Mouse (Mus musculus) urinary bladder, postnatal 36 days (tissue): ENCODE results near the gene Sema3g.
A peak's percentile ranks its signal among the peaks of the same experiment; 100 is the strongest.

ENCODE experiments used
- DNase-seq, 2 experiments: peaks; one replicate each; pipeline ENCODE4 v3.0.0; 2022; ENCODE audit warnings: low spot score in 2 of 2, mixed read lengths in 1 of 2

The Sema3g gene

DNA sequence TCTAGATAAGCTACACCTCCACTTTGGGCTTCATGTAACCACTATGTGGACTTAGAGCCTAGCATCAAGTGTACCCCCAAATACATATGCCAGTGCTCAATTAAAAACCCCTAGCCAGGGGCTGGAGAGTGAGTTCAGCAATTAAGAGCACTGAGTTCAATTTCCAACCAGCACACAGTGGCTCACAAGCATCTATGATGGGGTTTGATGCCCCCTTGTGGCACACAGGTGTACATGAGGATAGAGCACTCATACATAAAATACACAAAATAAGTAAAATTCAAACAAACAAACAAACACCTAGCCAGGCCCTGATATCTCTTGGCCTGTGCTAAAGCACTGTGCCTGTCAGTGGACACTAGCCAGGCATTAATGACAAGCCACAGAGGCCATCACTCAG, 21.7 kb upstream of the Sema3g start:
- DNase-seq, result no peak

DNA sequence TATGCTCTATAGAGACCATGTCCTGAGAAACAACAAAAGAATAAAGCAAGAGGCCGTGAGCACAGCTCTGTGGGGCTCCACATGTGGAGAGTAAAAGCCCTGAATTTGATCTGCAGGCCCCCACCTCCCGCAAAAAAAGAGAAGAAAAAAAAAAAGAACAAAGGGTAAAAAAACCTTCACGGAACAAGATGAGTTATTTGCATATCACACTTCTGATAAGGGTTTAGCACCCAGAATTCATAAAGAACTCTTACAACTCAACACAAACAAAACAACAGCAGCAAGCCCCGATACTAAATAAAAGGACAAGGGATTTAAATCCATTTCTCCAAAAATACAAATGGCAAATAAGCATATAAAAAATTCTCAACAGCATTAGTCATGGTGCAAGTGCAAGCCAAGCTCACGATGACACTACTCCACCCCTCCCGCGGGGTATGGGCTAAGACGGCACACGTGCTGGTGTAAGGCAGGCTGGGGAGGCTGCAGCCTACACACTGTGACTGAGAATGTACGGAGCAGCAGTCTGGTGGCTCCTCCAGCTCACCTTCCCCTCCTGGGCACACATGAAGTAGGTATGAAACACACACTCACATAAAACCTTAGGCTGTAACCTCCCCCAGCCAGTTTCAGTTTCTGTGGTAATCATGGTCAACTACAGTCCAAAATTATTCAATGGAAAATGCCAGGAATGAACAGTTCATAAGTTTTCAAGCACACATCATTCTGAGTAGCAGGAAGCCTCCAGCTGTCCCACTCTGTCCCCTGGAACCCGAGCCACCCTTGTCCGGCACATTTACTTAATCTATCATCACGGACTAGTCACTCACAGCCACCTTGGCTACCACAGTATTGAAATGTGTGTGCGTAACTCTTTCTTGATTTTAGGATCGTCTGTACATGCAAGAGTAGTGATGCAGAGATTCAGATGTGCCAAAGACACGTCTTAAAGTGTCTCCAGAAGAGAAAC, 19.8 kb upstream of the Sema3g start:
- DNase-seq, result peak; percentile 33 to 63

DNA sequence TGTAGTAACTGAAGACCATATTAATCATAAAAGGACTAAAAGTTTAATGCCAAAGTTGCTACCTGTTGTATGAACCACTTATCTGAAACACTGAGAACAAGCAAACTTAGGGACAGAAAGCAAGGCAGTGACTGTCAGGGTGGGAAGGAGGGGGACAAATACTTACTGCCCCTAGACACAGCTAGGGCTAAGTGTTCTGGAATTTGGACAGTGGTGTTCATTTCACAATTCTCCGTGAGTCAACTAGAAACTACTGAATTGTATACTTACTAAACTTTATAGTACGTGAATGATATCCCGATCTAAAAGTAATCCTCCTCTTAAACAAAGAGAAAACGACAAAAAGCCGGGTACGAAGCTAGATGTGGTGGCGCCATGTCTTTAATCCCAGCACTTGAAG, 18.1 kb upstream of the Sema3g start:
- no peak for DNase-seq

DNA sequence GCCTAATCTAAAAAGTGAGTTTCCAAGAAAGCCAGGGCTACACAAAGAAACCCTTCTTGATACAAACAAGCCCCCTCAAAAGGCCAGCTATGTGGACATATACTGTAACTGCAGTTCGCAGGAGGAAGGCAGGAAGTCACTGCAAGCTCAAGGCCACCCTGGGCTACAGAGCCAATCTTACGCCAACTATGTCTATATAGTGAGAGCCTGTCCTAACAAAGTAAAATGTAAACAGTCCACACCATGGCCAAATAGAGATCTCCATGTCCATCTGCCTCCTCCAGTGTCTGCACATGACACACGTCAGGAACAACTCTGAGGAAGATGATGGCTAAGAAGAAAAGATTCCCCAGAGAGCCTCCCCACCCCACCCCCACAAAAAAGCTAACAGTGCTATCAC, 17.6 kb upstream of the Sema3g start:
- no peak for DNase-seq

DNA sequence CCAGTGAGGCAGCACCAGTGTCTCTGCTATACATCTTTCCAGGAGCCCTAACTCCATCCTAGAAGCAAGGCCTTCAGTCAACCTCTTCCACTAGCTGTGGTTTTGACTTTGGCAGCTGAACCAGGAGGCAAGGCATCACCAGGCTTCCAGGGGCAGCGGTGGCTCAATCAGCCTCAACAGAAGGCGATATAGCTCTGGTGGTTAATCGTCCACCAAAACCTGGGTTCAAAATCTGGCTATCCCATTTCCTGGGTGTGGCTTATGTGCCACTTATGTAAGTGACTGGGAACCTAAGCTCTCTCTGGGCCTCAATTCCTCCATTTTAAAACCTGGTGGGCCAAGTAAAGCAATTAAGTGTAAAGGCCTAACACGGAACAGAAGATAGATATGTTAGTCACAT, 12.8 kb upstream of the Sema3g start:
- no peak for DNase-seq

DNA sequence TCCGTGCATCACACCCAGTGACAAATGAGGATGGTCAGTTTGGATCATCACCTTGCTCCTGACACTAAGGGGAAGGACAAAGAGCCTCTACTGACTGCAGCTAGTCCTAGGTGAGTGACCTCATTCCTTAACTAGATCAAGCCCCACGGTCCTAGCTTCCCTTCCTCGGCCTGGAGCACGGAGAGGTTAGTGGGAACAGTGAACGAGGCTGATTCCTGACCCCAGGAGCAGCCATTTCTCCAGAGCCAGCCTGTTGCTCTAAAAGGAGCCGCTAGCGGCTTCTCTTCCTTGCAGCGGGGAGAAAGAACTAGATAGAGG, 12.5 kb upstream of the Sema3g start:
- no peak for DNase-seq

DNA sequence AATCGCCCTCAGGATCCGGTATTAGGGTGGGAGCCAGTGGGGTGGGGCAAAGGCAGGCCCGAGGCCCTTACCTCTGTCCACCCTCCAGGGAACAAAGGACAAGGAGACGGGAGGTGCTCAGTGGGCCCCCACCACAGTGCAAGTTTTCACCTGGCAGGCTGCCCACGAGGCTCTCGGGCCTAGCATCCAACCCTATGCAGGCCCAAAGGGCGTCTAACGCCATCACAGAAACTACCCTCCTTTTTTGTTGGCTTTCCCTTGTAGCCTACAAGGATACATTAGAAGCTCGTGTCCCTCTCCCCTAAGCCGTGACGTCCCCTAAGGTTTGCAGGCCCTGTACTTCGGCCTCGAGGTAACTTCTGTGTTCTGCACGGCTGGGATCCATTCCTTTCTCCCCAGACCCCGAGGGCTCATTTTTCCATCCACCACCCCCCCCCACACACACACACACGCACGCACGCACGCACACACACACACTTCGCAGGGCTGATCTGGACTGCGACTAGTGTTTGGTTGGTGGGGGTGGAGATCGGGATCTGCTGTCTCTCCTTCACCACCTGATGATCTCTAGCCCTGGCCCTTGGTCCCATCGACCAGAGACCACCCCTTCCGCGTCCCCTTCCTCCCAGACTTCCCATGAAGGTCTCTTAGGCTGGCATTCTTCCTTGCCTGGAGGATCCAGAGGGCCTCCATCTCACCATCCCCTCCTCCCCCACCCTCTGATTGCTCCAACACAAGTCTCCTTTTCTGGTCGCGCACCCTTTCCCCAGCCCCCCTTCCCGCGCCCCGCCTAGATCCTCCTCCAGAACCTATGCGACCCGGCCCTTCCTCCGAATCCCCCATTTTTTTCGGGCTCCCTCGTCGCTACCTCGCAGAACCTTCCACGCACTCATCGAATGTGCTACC, 11.8 kb upstream of the Sema3g start:
- peak in 1 of 2 experiments; percentile 40 for DNase-seq

DNA sequence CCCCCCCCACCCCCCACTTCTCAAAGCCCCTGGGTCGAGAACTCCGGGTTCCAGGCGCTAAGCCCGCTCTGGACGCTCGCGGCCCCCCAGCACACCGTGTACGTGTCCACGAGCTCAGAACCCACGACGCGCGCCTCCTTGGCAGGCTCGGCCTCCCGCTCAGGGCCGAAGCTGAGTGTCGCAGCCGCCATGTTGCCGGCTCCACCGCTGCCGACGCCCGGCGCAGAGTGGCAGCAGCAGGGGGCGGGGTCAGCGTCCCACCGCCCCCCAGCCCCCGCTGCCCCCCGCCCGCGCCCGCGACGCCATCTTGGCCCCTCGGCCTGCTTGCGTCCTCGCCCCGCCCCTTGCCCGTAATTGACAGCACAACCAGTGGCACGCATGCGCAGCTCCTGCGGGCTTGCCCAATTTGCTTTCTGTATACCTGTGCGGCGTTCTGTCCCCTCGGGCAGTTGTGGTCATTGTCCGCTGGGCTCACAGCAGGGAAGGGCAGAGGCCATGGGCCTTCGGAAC, 11.1 kb upstream of the Sema3g start:
- peak; percentile 88 to 95 for DNase-seq

DNA sequence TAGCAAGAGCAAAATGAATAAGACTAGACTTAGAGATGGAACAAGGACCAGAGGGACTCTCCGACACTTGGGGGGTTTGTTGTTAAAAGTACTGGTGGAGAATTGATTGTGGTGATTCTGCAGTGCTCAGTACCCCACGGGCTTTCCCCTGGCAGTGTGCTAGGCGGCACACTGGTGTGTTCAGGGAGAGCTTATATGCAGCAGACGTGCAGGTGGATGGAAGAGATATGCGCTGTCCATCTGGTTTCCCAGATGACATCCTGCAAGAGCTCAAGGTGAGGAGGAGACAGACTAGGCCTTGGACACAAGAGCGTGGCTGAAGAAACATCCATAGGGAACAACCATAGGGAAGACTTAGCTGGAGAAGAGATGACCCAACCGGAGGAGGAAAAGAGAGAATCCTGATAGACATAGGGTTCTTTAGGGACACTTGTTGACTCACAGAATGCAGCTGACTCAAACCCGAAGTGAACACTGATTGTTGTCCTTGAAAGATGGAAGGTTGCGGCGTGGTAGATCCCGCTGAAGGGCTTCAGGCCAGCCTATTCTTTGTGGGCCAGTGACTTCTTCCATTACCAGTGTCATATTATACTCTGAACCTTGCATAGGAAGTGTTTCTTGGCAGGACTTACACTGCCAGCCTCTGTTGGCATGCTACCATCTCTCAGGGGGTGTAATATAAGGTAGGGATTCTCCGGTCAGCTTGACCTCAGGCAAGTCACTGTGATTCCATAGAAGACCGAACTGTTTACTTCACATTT, 10.4 kb upstream of the Sema3g start:
- DNase-seq, result no peak

DNA sequence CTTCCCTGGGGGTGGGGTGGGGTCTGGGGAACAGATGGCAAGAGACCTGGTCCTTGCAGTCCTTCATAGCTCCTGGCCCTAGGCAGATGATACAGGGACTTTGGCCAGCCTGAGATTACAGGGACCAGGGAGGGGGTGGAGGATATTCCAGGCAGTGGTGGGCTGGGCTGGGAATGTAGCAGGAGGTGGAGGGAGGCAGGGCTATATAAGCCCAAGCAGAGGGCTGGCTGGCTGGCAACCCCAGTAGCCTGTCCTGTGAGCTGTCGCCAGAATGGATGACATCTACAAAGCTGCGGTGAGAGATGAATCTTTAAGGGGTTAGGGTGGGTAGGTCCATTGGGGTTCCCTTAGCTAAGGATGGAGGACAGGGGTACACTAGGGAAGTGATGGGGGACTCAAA, 9.6 kb upstream of the Sema3g start, which contains the start of gene Tnnc1:
Gene Tnnc1, plus strand, starts transcription at position 229 of the 400 bp plus-strand sequence.
- no peak for DNase-seq

DNA sequence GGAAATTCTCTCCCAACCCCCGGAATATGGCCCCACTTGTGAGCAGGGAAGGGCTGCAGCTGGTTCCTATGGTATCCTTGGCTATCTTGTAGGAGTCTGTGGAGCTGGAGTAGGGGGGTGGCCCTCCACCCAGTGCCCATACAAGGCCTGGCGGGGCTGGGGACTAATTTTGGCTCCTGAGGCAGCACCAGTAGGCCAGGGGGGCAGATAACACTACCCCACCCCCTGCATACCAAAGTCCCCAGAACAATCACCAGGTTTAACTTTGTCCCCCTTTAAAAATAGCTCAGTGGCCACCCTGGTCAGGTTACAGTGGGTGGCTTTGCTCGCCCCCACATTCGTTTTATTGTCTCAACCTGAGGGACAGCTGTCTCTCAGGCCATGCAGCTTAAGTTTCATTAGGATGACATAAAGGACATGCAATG, 8.5 kb upstream of the Sema3g start:
- no peak for DNase-seq

DNA sequence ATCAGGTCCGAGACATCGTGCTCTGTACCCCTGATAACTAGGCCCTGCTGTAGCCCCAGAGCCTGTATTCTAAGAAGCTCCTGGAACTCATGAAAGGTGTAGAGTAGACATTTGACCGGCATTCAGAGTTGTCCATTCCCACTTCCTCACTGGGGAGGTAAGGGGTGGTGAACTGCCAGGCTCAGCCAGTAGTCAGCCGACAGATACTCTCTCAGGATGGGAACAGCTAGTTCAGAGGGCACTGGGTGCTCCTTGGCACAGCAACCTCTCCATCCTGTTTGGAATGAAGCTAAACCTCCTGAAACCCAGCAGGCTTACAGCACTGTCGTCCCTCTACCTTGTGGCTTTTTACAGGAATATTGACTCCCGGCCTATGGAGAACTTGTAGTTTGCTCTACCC, 5.8 kb upstream of the Sema3g start:
- no peak for DNase-seq

DNA sequence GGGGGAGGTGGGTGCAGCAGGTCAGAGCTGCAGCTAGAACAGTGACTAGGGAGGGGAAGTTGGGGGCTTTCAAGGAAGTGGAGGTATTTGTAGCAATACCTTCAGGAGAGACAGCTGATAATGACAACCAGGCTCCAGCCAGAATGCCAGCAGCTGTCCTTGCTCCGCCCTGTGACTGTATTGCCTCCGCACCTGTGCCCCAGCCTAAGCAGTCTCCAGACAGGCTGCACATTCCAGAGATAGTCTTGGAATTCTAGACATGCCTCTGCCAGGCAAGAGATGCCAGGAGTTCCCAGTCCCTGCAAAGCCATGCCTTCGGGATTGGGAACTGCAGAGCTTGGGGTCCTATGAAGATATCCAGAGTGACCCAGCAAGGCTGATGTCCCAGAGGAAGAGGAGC, 5.2 kb upstream of the Sema3g start:
- DNase-seq, result no peak

DNA sequence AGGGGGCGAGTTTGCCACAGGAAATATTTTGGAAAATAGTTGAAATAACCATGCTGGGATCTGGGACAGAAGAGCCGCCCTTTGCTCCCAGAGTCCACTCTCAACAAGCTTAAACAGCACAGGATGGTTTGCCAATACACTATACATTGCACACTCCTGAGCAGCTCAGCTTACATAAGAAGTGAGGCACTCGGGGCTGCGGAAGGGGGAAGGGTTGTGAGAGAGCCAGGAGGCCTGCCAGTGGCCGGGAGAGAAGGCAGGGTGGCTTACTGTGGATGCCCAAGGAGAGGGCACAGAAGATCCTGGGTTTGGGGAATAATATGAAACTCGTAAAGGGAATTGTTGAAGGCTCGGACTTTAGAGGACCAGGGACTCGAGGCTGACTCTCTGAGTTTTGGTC, 3.8 kb upstream of the Sema3g start:
- no peak for DNase-seq

DNA sequence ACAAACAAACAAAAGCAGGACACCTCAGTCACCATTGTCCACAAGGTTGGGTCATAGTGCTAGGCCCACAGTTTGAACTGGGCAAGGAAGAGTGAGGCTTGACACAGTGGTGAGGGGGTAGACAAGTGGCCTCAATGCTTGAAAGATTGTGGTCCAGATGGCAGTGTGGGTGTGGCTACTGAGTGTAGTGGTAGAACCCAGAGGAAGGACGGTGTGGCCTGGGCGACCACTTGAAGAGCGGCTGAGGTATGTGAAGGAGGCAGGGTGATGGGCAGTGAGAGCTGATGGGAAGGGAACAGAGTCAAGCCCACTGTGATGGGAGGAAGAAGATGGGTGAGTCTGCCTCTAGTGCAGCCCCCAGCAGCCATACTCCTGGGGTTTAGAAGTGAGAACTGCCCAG, 3.0 kb upstream of the Sema3g start:
- DNase-seq, result no peak

DNA sequence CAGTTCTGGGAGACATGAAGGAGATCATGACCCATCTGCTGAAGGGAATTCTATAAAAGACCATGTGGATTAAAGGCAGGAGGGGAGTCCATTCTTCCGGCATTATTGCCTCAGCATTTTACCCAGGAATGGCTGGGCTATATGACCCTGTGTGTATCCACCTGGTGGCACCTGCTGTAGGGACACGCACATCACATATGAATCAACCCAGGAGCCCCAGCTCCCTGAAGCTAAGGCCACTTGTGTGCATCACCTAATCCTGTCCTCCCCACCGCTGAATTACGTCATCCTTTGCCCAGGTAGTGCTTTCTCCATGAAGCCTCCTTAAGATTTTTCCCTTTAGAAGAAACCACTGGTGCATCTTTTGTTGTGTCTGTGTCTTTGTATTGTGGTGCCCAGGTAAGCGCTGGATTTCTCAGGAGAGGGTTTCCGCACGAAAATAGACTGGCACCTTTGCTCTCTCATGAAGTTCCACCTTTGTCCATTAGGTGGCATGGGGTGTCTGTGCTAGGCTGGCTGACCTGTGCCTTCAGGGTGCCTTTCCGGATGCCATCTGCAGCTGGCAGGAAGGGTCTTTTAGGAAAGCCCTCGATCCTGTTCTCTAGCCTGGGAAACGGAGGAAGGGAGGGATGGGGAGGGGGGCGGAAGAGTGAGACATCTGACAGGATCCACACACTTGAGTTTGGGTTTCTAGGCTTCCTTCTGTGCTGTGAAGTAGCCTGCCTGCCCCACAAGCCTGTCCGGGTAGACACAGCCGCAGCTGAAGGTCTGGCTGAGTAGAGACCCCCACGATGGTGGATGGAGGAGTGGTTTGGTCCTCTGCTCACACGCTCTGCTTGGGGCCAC, 2.3 kb upstream of the Sema3g start:
- peak in 1 of 2 experiments; percentile 51 for DNase-seq

DNA sequence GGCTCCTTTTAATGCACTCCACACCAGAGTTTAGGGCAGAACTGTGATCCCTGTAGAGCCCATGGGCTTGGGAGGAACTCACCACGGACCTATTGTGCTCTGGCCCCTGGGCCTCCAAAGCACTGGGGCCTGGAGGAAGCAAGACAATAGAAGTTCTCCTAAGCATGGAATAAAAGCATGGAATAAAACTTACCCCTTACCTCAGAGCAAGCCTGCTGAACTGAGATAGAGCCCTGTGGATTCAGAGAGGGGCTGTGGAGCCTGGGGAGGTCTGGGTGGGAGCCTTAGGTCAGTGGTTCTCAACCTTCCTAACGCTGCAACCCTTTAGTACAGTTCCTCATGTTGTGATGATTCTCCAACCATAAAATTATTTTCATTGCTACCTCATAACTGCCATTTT, 814 bp upstream of the Sema3g start, which contains the start of gene Nisch:
Gene Nisch, minus strand, starts transcription at position 101 of the 400 bp plus-strand sequence.
- DNase-seq, result no peak

DNA sequence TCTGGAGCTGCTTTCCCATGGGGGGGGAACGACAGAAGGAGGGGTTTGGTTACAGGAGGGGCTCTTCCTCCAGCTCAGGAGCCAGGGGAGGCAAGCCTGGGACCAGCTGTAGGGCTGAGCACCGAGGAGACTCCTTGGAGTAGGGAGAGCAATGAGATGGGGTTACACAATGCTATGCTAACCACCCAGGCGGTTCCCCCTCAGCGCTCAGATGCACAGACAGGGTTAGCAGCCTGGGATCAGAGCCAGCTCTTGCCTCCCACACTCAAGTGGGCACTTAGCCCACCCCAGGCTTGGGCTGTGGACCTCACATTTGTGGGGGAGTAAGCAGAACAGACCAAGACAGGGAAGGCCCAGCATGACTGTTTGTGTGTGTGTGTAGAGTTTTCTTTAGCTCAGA, 9.3 kb downstream of the Sema3g start:
- peak in 1 of 2 experiments; percentile 64 for DNase-seq

DNA sequence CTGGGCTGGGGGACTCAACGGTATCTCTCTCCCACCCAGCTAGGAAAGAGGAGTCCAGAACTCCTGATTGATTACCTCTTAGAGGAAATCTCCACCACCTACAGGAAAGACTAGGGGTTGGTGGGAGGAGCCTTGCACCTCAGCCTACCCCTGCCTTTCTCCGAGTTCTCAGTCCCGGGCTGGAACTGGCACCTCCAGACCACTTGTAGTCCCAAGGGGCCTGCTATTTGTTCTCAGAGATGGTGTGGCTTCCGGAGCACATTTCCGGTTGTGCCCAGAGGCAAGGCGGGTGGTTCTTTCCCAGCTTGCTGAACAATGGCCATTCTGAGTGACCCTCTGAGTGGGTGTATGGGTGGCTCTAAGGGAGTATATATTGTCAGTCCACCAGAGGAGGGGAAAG, 10.6 kb downstream of the Sema3g start:
- no peak for DNase-seq

DNA sequence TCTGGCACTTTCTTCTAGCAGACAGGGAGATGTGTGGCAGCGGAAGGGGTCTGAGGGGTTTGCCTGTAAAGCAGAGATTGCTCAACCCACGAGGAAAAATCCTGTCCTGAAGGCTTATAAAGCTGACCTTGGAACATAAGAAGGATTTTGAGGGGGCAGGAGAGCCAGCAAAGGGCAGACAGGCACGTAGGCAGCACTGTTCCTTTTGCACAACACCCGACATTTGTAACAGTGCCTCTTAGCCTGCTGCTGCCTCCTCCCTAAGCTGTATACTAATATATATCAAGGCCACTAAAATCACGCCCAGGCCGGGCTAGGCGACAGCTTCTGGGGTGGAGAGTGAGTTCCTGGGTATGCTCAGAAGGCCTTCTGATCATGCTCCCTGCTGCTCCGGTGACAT, 12.8 kb downstream of the Sema3g start:
- DNase-seq, result no peak
